Mouse (Mus musculus): Measurements from ENCODE around the gene Dlec1. TPM values are rescaled to one million over a fixed set of nuclear protein-coding genes. Genes with fewer than 3 reads are reported as not detected.
A peak's percentile ranks its signal among the peaks of the same experiment; 100 is the strongest.

Gene Dlec1
- polyA plus RNA-seq, 1 experiment = 4.6 TPM

DNA sequence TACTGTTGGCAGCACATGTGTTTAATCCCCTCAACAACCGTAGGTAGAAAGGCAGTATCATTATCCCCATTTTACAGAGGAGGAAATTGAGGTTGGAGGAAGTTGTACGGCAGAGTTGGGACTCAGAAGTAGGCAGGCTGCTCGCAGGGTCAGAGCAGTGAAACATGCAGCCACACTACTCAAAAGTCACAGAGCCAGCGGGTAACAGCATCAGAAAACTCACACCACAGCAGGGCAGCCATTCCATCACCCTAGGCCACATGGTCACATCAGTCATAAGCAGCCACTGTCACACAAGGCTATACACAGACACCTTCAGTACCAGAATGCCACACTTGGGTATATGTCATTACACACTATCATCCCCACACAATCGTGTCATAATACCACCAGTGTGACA lies 15.0 kb upstream of the Dlec1 start:
- Histone ChIP-seq H3K4me1 (ENCODE audit: control insufficient read depth, insufficient read depth, low read length) (peaks cover 7% of the 10 kb centered on the region; the same call in 1 of the 2 replicates), H3K4me3 (ENCODE audit: insufficient read depth, low read length) (no peak overlapping the region), H3K27ac (ENCODE audit: insufficient read depth, low read length) (no peak overlapping the region)
- TF ChIP-seq POLR2A (IDR thresholded peaks at IDR 0.05; ENCODE audit: extremely low read depth, insufficient read depth, low read length) (no peak), CTCF (IDR thresholded peaks at IDR 0.05; ENCODE audit: extremely low read depth, insufficient read depth, low read length) (no peak)

DNA sequence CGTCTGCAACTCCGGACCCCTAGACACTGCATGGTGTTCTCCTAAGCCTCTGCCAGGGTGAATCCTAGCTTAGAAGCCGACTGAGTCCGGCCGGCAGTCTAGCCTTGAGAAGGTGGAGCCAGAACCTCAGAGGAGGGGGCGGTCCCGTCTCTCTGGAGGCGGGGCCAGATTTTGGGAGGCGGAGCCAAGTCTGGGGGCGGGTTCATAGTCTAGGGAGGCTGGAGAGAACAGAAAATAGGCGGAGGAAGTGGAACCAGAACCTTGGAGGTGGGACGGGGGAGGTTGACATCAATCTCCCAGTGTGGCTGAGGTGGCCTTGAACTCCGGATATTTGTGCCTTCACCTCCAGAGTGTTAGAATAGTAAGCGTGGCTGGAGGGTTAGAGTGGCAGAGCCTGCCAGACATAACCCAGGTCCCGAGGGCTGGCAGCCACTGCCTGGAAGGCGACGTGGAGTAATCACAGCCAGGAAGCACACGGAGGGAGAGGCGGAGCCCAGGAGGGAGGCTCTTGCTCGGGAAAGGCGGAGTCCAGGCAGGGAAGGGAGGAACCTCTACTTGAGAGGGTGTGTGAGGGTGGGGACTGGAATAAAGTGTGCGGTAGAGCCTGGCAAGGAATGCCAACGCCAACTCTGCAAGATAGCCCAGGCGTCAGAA lies 14.0 kb upstream of the Dlec1 start:
- H3K4me1 ChIP-seq (ENCODE audit: control insufficient read depth, insufficient read depth, low read length) = peaks cover 7% of the 10 kb centered on the region; the same call in 1 of the 2 replicates
- H3K4me3 ChIP-seq (ENCODE audit: insufficient read depth, low read length) = peak overlapping the region; percentile 22
- TF ChIP-seq CTCF (IDR thresholded peaks at IDR 0.05; ENCODE audit: extremely low read depth, insufficient read depth, low read length) (no peak), POLR2A (IDR thresholded peaks at IDR 0.05; ENCODE audit: extremely low read depth, insufficient read depth, low read length) (no peak)
- no peak overlapping the region for H3K27ac ChIP-seq (ENCODE audit: insufficient read depth, low read length)

DNA sequence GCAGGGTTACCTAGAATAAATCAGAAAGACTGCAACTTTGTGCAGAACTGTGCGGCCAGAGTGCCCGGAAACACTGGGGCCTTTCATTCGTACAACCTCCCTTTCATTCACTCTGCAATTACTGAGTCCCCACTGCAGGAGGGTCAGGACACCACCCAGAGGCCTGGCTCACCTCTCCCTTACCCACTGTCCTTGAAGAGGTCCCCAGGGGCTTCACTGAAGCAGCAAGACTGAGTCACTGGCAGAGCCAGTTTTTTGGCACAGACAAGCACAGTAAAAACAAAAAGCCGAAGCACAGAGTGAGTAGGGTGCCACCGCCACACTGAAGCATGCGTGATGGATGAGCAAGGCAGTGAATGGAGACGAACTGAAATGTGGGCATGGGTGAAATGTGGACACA lies 12.8 kb upstream of the Dlec1 start:
- Histone ChIP-seq H3K4me3 (ENCODE audit: insufficient read depth, low read length) (no peak overlapping the region), H3K27ac (ENCODE audit: insufficient read depth, low read length) (no peak overlapping the region), H3K4me1 (ENCODE audit: control insufficient read depth, insufficient read depth, low read length) (peaks cover 7% of the 10 kb centered on the region; the same call in 1 of the 2 replicates)
- TF ChIP-seq POLR2A (IDR thresholded peaks at IDR 0.05; ENCODE audit: extremely low read depth, insufficient read depth, low read length) = no peak
- no peak for TF ChIP-seq CTCF (IDR thresholded peaks at IDR 0.05; ENCODE audit: extremely low read depth, insufficient read depth, low read length)

DNA sequence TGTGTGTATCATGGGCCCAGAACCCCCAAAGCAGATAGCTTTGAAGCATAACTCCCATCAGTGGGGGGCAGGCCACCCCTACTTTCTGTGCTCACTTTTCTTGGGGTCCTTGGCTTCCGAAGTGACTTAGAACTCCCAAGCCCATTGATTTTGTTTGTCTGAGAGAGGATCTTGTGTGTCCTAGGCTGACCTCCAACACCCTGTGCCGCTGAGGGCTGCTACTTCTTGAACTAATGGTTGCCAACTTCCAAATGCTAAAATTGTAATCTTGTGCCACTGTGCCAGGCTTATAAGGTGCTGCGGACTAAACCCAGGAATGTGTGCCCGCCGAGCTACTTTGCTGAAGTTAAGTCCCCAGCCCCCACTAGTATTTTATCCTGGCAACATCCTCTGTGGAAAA lies 11.8 kb upstream of the Dlec1 start:
- TF ChIP-seq CTCF (IDR thresholded peaks at IDR 0.05; ENCODE audit: extremely low read depth, insufficient read depth, low read length) (no peak), POLR2A (IDR thresholded peaks at IDR 0.05; ENCODE audit: extremely low read depth, insufficient read depth, low read length) (no peak)
- Histone ChIP-seq H3K4me1 (ENCODE audit: control insufficient read depth, insufficient read depth, low read length) (peaks cover 7% of the 10 kb centered on the region; the same call in 1 of the 2 replicates), H3K4me3 (ENCODE audit: insufficient read depth, low read length) (no peak overlapping the region), H3K27ac (ENCODE audit: insufficient read depth, low read length) (no peak overlapping the region)

DNA sequence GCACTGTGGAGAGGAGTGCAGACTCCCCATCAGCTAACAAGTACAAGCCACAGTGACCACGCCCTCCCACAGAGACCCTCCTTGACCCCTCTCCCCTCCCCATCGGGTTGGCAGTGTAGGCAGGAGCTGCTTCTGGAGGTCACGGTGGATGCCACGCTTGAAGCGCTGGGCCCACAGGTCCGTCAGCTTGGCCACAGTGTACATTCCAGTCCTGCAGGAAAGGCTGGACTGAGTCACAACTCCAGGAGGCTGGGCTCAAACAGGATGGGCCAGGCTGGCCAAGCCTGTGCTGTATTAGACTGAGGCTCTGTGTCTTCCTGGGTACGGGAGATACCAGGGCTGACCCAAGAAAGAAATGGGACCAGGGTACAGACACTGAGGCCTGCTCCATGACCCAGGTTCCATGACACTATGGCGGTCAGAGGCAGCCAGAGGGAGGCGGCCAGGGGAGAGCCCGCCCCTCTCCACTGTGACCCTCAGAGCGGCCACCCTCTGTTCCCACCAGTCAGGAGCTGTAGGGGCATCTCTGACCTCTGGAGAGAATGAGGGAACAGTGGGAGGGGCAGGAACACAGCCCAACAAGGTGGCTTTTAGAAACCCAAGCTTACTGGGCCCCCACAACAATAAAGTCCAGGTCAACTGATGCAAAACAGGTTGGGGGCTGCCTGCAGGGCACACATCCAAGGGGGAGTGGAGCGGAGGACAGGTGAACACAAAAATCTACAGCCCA lies 10.5 kb upstream of the Dlec1 start:
- H3K4me3 ChIP-seq (ENCODE audit: insufficient read depth, low read length) = peak overlapping the region; percentile 53; the same call in 1 of the 2 replicates
- H3K27ac ChIP-seq (ENCODE audit: insufficient read depth, low read length) = no peak overlapping the region
- TF ChIP-seq POLR2A (IDR thresholded peaks at IDR 0.05; ENCODE audit: extremely low read depth, insufficient read depth, low read length) (no peak), CTCF (IDR thresholded peaks at IDR 0.05; ENCODE audit: extremely low read depth, insufficient read depth, low read length) (no peak)
- H3K4me1 ChIP-seq (ENCODE audit: control insufficient read depth, insufficient read depth, low read length) = peaks cover 7% of the 10 kb centered on the region; the same call in 1 of the 2 replicates

DNA sequence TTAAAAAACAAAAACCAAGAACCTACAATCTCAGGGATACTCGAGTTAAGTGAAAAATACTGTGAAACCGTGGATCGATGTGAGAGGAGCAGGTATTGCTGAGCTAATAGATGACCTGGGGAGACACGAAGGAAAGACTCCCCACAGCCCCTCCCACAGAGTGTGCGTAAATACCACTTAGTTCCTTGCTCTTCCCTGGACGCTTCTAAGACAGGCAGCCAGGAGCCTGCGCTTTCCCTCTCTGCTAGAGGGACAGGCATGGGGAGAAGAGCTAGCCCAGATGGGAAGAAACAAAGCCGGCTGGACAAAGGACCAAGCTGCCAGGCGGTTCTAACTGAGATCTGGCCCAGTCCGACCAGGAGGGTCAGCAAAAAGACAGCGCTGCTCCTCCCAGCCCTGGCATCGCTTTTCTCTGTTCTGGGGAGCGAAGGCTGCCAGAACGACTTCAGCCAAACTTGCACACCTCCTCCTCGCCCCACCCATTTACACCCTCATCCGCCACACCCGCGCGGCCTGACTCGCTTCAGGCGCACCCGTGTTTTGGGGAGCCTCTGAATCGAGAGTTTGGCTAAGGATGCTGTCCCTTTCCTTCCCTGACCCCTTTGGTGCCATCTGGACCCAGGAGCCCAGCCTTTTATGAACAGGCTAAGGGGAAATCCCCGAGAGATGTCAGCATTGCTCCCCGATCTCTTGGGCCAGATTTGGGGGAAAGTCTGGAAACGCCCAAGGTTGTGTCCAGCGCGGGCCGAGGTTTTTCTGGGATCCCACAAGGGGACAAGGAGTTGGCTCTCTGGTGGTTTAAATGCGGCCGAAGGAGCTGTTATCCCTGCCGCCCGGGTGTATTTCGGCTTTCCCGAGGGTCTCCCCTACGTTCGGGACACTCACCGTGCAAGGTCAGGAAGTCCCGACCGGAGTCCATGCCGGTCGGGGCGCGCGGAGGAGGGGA lies 9.5 kb upstream of the Dlec1 start:
- Histone ChIP-seq H3K4me1 (ENCODE audit: control insufficient read depth, insufficient read depth, low read length) (peaks cover 5% of the 10 kb centered on the region; the same call in 1 of the 2 replicates), H3K27ac (ENCODE audit: insufficient read depth, low read length) (peak overlapping the region; percentile 73), H3K4me3 (ENCODE audit: insufficient read depth, low read length) (peak overlapping the region; percentile 53)
- TF ChIP-seq CTCF (IDR thresholded peaks at IDR 0.05; ENCODE audit: extremely low read depth, insufficient read depth, low read length) (no peak), POLR2A (IDR thresholded peaks at IDR 0.05; ENCODE audit: extremely low read depth, insufficient read depth, low read length) (no peak)

DNA sequence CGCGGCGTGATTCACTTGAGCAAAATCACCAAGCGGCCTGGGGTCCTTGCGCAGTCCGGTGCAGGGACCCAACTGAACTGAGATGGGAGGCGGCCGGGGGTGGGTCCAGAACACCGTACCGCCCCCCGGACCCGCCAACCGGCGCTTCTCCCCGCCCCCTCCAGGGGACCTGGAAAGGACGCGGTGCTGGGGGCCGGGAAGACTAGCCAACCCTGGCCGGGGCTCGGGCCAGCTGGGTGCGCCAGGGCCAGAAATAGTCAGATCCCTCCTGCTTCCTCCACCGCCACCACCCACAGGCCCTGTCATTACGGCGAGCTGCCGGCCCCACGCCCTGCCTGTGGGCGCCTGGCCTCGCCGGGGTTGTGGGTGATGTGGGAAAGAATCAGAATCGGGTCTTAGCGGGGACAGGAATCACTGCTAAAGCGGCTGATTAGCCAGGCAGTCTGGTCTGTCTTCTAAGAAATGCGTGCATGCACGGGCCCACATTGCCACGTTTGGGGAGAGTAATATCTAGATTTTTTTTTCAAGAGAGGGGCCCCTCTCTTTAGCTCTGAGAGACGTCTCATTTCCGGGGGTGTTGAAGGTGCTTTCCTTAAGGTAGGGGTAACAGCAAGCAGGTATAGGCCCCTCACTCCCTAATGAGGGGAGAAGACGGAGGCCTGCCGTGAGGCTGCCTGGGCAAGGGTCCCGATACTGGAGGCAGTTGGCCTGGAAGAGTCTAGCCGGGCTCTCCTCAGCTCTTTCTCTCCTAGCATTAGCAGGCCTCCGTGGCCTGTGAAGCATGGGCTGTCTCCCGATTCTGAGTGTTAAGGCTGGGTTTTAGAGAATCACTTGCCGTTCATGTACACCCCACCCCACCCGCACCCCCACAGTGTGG lies 8.6 kb upstream of the Dlec1 start, which contains the start of gene Plcd1:
TSS of gene Plcd1 (minus strand) at position 84 of the 877 bp plus-strand sequence.
- Histone ChIP-seq H3K4me1 (ENCODE audit: control insufficient read depth, insufficient read depth, low read length) (peaks cover 4% of the 10 kb centered on the region; the same call in 1 of the 2 replicates), H3K4me3 (ENCODE audit: insufficient read depth, low read length) (peak within 1 kb of the TSS; percentile 53), H3K27ac (ENCODE audit: insufficient read depth, low read length) (peak within 1 kb of the TSS; percentile 73)
- TF ChIP-seq CTCF (IDR thresholded peaks at IDR 0.05; ENCODE audit: extremely low read depth, insufficient read depth, low read length) (no peak), POLR2A (IDR thresholded peaks at IDR 0.05; ENCODE audit: extremely low read depth, insufficient read depth, low read length) (0 out of 2 replicates have a peak, but pooled peaks have one; percentile 22)

DNA sequence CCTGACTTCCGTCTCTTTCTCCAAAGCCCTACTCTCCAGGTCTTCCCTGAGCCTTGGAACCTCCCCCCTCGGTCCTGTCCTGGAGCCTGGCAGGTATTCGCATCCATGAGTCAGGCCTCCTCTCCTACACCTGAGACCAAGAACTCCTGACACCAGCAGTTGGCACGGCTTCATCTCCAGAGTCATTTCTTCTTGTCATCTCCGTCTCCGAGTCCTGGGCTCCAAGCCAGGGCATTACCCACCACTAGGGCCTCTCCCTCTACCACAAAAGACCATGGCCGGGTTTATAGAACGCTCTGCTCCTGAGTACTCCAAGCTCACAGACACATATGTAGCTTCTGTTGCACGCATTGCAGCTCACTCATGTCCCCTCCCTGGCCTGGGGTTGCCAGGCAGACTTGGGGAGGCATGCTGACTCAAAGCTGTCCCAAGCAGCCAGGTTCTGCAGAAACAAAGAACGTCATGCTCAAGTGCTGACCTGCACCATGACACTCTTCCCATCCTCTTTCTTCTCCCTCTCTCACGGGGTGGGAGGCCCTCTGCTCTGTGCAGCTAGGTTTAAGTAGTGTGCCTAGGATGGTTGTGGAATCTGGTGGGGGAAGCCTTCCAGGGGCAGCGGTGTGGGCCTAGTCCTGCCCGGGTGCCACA lies 7.7 kb upstream of the Dlec1 start:
- no peak for TF ChIP-seq CTCF (IDR thresholded peaks at IDR 0.05; ENCODE audit: extremely low read depth, insufficient read depth, low read length)
- no peak for TF ChIP-seq POLR2A (IDR thresholded peaks at IDR 0.05; ENCODE audit: extremely low read depth, insufficient read depth, low read length)
- Histone ChIP-seq H3K4me3 (ENCODE audit: insufficient read depth, low read length) (no peak overlapping the region), H3K4me1 (ENCODE audit: control insufficient read depth, insufficient read depth, low read length) (peaks cover 3% of the 10 kb centered on the region; the same call in 1 of the 2 replicates), H3K27ac (ENCODE audit: insufficient read depth, low read length) (no peak overlapping the region)
